Mouse (Mus musculus): ENCODE measurements around the gene Dhx33.

GRCm38 (mm10) chr11:70964222-70964907 lies 39.9 kb downstream of the Dhx33 start:
- TF ChIP-seq CTCF (IDR thresholded peaks at IDR 0.05; ENCODE audit: low read depth, low read length) (no peak), POLR2AphosphoS5 (IDR thresholded peaks at IDR 0.05; ENCODE audit: insufficient replicate concordance, low read depth, low read length) (no peak), GATA2 (IDR thresholded peaks at IDR 0.05; ENCODE audit: borderline replicate concordance, low read depth, low read length) (no peak)
